ENCODE assay signal across 9 mouse cellular contexts in the genomic region with DNA sequence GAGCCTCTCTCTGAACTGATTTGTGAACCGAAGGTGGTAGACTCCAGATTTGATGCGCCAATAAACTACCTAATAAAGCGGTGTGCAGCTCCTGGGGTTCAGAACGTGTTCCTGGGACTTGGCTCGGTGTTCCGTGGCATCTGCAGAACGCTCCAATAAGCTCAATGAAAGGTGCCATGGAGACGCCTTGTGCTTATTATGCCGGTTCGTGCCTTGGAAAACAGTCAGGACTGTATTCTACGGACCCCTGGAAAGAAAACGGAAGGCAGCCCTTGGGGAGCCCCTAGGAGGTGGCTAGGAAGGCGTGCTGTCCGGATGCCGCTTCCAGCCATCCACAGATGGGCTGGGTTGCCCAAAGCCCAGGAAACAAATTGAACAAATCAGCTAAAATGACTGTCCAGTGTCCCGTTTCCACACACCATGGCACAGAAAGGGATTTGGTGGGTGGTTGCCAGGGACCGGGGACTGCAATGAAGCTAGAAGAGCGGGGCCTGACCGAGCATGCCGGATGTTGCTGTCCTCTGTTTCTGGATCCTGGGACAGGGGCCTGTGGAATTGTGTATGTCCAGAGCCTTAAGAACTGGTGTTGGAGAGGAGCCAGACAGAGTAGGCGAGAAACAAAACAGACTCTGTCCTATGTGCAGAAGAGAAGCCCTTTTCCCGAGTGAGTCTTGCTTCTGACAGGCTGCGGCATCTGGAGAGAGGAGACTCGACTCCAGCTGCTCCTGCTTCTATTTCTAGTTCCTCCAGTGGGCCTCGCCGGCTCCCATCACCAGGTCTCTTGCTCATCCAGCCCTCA. TPM values are rescaled to one million over a fixed set of nuclear protein-coding genes. Genes with fewer than 3 reads are reported as not detected.
DNase-seq lines count a peak whose midpoint lies in the region; ATAC-seq lines count a peak whose summit lies in the region.
"Had no signal": no experiment of that assay in that cellular context is flagged by ENCODE, and none has a peak within 500 bp of the region (broad histone marks: within the 10 kb centered on the region; RNA-seq: fewer than 3 reads in every experiment).

TSS of gene Ghrh (minus strand) at position 146 of the 799 bp plus-strand sequence.

- H3K36me3 ChIP-seq in embryonic facial prominence, embryonic 13.5 days: no peaks in the 10 kb centered on the region

- H3K27ac ChIP-seq in embryonic facial prominence, embryonic 13.5 days: peak within 1 kb of the TSS; percentile 76

- WGBS in embryonic facial prominence, embryonic 13.5 days: 66% methylated on average over 26 of the region's 26 CpGs

- H3K9ac ChIP-seq in embryonic facial prominence, embryonic 13.5 days: 0 out of 2 replicates have a peak within 1 kb of the TSS, but pooled peaks have one; percentile 51

- no peaks in the 10 kb centered on the region for H3K9me3 ChIP-seq in embryonic facial prominence, embryonic 13.5 days

- H3K27me3 ChIP-seq in embryonic facial prominence, embryonic 13.5 days: no peaks in the 10 kb centered on the region

- DNase-seq in heart, adult 18-20 months: peak; percentile 6 to 45
- no peak for DNase-seq in heart, postnatal 25 days (ENCODE audit: low spot score)
- peak; percentile 32 to 47 for DNase-seq in heart, postnatal 14 days
- DNase-seq in left cerebral cortex, postnatal 14 days (ENCODE audit: low spot score in 2 of 2): peak; percentile 45 to 81
- DNase-seq in retina, embryonic 14.5 days (ENCODE audit: low spot score): peak; percentile 48
- no peak for DNase-seq in spleen, postnatal 14 days (ENCODE audit: low spot score in 2 of 2)
- DNase-seq in spleen, postnatal 4 days (ENCODE audit: low spot score in 2 of 2): no peak

- peaks cover 9% of the 10 kb centered on the region for H3K4me1 ChIP-seq in embryonic facial prominence, embryonic 13.5 days

- H3K4me3 ChIP-seq in embryonic facial prominence, embryonic 13.5 days: no peak within 1 kb of the TSS

- intact Hi-C loops in heart, postnatal 25 days (cut with DNase I): no loop called here
- intact Hi-C loops in heart, postnatal 14 days (cut with DNase I): no loop called here
- intact Hi-C loops in left cerebral cortex, postnatal 14 days (cut with DNase I): no loop called here

- ATAC-seq in embryonic facial prominence, embryonic 13.5 days (ENCODE audit: insufficient number of reproducible peaks, insufficient read depth, low FRiP score, low TSS enrichment, low read depth): no peak

- H3K4me2 ChIP-seq in embryonic facial prominence, embryonic 13.5 days: no peak within 1 kb of the TSS

RNA-seq across cellular contexts. Expression of gene Ghrh, which starts in this region (rescaled TPM):
- total RNA-seq in heart, adult 18-20 months (2021): not detected
- not detected for total RNA-seq in heart, postnatal 25 days (2021)
- 1.3 TPM in 1 of 2 replicates, not detected in the other for polyA plus RNA-seq in embryonic facial prominence, embryonic 13.5 days (2015; fragmentation: Nextera tagmentation; extraction: Ambion mirVana)
- not detected for total RNA-seq in heart, postnatal 14 days (2021)
- total RNA-seq in left cerebral cortex, postnatal 14 days (2021): not detected
- total RNA-seq: common myeloid progenitor, adult 5-6 weeks had no signal

Comparison
In these comparisons a context has a peak if more than half of its experiments do, and no peak if none do; other contexts are left out.
1. Peak in DNase-seq in heart, adult 18-20 months; RNA of the gene not detected or under 1 TPM.
2. Peak in DNase-seq in heart, postnatal 14 days; RNA of the gene not detected or under 1 TPM.
3. Peak in DNase-seq in left cerebral cortex, postnatal 14 days; RNA of the gene not detected or under 1 TPM.